Mouse (Mus musculus) thymus, adult 2 months (tissue): ENCODE results near the gene Zmat5.

Source experiments
- CTCF ChIP-seq: fragments of 200-500 bp; IDR thresholded peaks from 2 replicates; pipeline ENCODE4 v1.5.1; 2012; ENCODE audit warnings: mild to moderate bottlenecking, control low read depth, low read length, moderate library complexity, borderline replicate concordance; ENCODE audit not compliant: control insufficient read depth, poor library complexity, insufficient read depth; ENCODE audit errors: extremely low read depth
- POLR2A ChIP-seq: fragments of 200-500 bp; IDR thresholded peaks from 2 replicates; pipeline ENCODE4 v1.6.1; 2012; ENCODE audit warnings: mild to moderate bottlenecking, low read length, control low read depth, moderate library complexity; ENCODE audit not compliant: control insufficient read depth, poor library complexity, insufficient read depth; ENCODE audit errors: extremely low read depth

- TF ChIP-seq CTCF (no peak), POLR2A (no peak)
Measured at GRCm38 (mm10) chr11:4780927-4781326, 76.4 kb downstream of the Zmat5 start.
